Comparison of ENCODE assay signal across 16 mouse cellular contexts in genomic region chr4:57162789-57163722, GRCm38 (mm10). TPM values are rescaled to one million over a fixed set of nuclear protein-coding genes. Genes with fewer than 3 reads are reported as not detected.
DNase-seq lines count a peak whose midpoint lies in the region; ATAC-seq and TF ChIP-seq lines count a peak whose summit lies in the region.
"Had no signal": no experiment of that assay in that cellular context is flagged by ENCODE, and none has a peak within 500 bp of the region (broad histone marks: within the 10 kb centered on the region; RNA-seq: fewer than 3 reads in every experiment).

No protein-coding gene starts in this region.

- TF ChIP-seq CTCF in forebrain, postnatal 0 days (IDR thresholded peaks at IDR 0.05; ENCODE audit: low read depth), result no peak

- no peak overlapping the region for H3K27ac ChIP-seq in forebrain, postnatal 0 days (ENCODE audit: low read depth, low read length)
- no peak overlapping the region for H3K27ac ChIP-seq in intestine, embryonic 15.5 days
- no peak overlapping the region for H3K27ac ChIP-seq in intestine, embryonic 16.5 days (ENCODE audit: low read length)
- H3K27ac ChIP-seq: heart, embryonic 10.5 days; neural tube, embryonic 15.5 days had no signal

- WGBS in forebrain, postnatal 0 days, result 11% methylated on average over 10 of the region's 10 CpGs
- 50% methylated on average over 10 of the region's 10 CpGs for WGBS in intestine, embryonic 15.5 days
- WGBS in intestine, embryonic 16.5 days, result 49% methylated on average over 10 of the region's 10 CpGs

- H3K4me2 ChIP-seq in forebrain, postnatal 0 days (ENCODE audit: low read depth), result no peak overlapping the region
- no peak overlapping the region for H3K4me2 ChIP-seq in myocyte (ENCODE audit: low read depth)
- H3K4me2 ChIP-seq in intestine, embryonic 15.5 days (replicated peaks), result no peak overlapping the region
- no peak overlapping the region for H3K4me2 ChIP-seq in intestine, embryonic 16.5 days (ENCODE audit: low read depth, low read length)
- H3K4me2 ChIP-seq: lung, embryonic 14.5 days; neural tube, embryonic 15.5 days had no signal

- peak; percentile 39 for DNase-seq in layer of hippocampus, adult 11-12 months (ENCODE audit: low spot score)
- DNase-seq in layer of hippocampus, adult 9-10 months (ENCODE audit: low spot score), result no peak
- DNase-seq in WW6 (ENCODE audit: low read depth, low spot score), result peak; percentile 61
- DNase-seq in forebrain, postnatal 0 days, result peak; percentile 43
- DNase-seq: adrenal gland, postnatal 10 days; cerebellum, adult 11-12 months; kidney, postnatal 25 days; lung, embryonic 14.5 days; thymus, postnatal 14 days had no signal

- H3K9me3 ChIP-seq in forebrain, postnatal 0 days (ENCODE audit: low read length), result no peaks in the 10 kb centered on the region
- no peaks in the 10 kb centered on the region for H3K9me3 ChIP-seq in intestine, embryonic 15.5 days
- no peaks in the 10 kb centered on the region for H3K9me3 ChIP-seq in intestine, embryonic 16.5 days (ENCODE audit: control insufficient read depth, low read length)
- H3K9me3 ChIP-seq: heart, embryonic 10.5 days; megakaryocyte, embryonic 14.5 days; neural tube, embryonic 15.5 days had no signal

- no peak overlapping the region for H3ac ChIP-seq in myocyte (ENCODE audit: control insufficient read depth, insufficient read length)

- peak; percentile 76 for ATAC-seq in forebrain, postnatal 0 days
- no peak for ATAC-seq in intestine, embryonic 15.5 days
- ATAC-seq in intestine, embryonic 16.5 days, result no peak
- ATAC-seq: Patski had no signal

- H3K27me3 ChIP-seq in forebrain, postnatal 0 days (ENCODE audit: insufficient read depth, low read length), result no peaks in the 10 kb centered on the region
- H3K27me3 ChIP-seq in myocyte (ENCODE audit: control insufficient read depth, insufficient read depth, insufficient read length), result no peaks in the 10 kb centered on the region
- H3K27me3 ChIP-seq in intestine, embryonic 15.5 days (replicated peaks), result no peaks in the 10 kb centered on the region
- H3K27me3 ChIP-seq in intestine, embryonic 16.5 days (replicated peaks; ENCODE audit: control insufficient read depth, insufficient read depth, low read length), result no peaks in the 10 kb centered on the region
- H3K27me3 ChIP-seq: neural tube, embryonic 15.5 days; Patski had no signal

- no peak for TF ChIP-seq POLR2A in myocyte (IDR thresholded peaks at IDR 0.05; ENCODE audit: insufficient read length, low read depth)

- 0 out of 2 replicates have a peak, but pooled peaks cover 4% of the 10 kb centered on the region for H3K4me1 ChIP-seq in forebrain, postnatal 0 days (ENCODE audit: insufficient read depth)
- H3K4me1 ChIP-seq in intestine, embryonic 15.5 days (replicated peaks), result peaks cover 11% of the 10 kb centered on the region
- H3K4me1 ChIP-seq in intestine, embryonic 16.5 days (ENCODE audit: control insufficient read depth, insufficient read depth, low read length), result peaks cover 11% of the 10 kb centered on the region; the same call in 1 of the 2 replicates
- H3K4me1 ChIP-seq: neural tube, embryonic 15.5 days had no signal

- H3K79me2 ChIP-seq in myocyte (ENCODE audit: control insufficient read depth, insufficient read depth), result no peaks in the 10 kb centered on the region

- H3K36me3 ChIP-seq in forebrain, postnatal 0 days (ENCODE audit: insufficient read depth), result no peaks in the 10 kb centered on the region
- no peaks in the 10 kb centered on the region for H3K36me3 ChIP-seq in myocyte (ENCODE audit: control insufficient read depth, insufficient read depth)
- no peaks in the 10 kb centered on the region for H3K36me3 ChIP-seq in intestine, embryonic 15.5 days
- no peaks in the 10 kb centered on the region for H3K36me3 ChIP-seq in intestine, embryonic 16.5 days (ENCODE audit: control insufficient read depth, insufficient read depth, low read length)
- H3K36me3 ChIP-seq: heart, embryonic 10.5 days; neural tube, embryonic 15.5 days had no signal

- H3K9ac ChIP-seq in forebrain, postnatal 0 days, result no peak overlapping the region
- H3K9ac ChIP-seq in intestine, embryonic 15.5 days, result no peak overlapping the region
- no peak overlapping the region for H3K9ac ChIP-seq in intestine, embryonic 16.5 days (ENCODE audit: low read depth, low read length)
- H3K9ac ChIP-seq: lung, embryonic 14.5 days; neural tube, embryonic 15.5 days had no signal

- no peak overlapping the region for H3K4me3 ChIP-seq in forebrain, postnatal 0 days (ENCODE audit: low read depth, low read length)
- no peak overlapping the region for H3K4me3 ChIP-seq in myocyte
- H3K4me3 ChIP-seq in intestine, embryonic 15.5 days (replicated peaks), result no peak overlapping the region
- no peak overlapping the region for H3K4me3 ChIP-seq in intestine, embryonic 16.5 days (ENCODE audit: low read length)
- H3K4me3 ChIP-seq: heart, embryonic 10.5 days; megakaryocyte, embryonic 14.5 days; neural tube, embryonic 15.5 days had no signal

TF ChIP-seq in myocyte, 11 proteins besides CTCF, POLR2A, EP300 and RAD21:
- TF ChIP-seq MYOD1 (IDR thresholded peaks at IDR 0.05; ENCODE audit: control insufficient read depth in 1 of 3, insufficient read length in 2 of 3, low read depth in 2 of 3), result peak in 2 of 3 experiments; percentile 25 to 33
- TF ChIP-seq USF1 (IDR thresholded peaks at IDR 0.05; ENCODE audit: low read depth), result no peak

RNA-seq across cellular contexts. Expression of gene Epb41l4b, which starts 19.8 kb away (rescaled TPM):
- total RNA-seq in forebrain, postnatal 0 days (2014; rRNA removed), result 4.2 and 6.2 TPM in 2 replicates
- polyA plus RNA-seq in forebrain, postnatal 0 days (2015; fragmentation: Nextera tagmentation; extraction: Ambion mirVana), result 0.96 and 1.8 TPM in 2 replicates
- 0.31 TPM for polyA plus RNA-seq in myocyte (2012; fragmentation: generic; extraction: Trizol)
- 22.2 and 23.4 TPM in 2 replicates for polyA plus RNA-seq in intestine, embryonic 15.5 days (2015; fragmentation: Nextera tagmentation; extraction: Ambion mirVana)
- polyA plus RNA-seq in intestine, embryonic 16.5 days (2015; fragmentation: Nextera tagmentation; extraction: Ambion mirVana), result 13.9 and 16.6 TPM in 2 replicates
